Mouse (Mus musculus) lung, adult 2 months (tissue): ENCODE measurements at regions not wholly inside any gene's neighbourhood (a gene's known extent, or its start where the extent isn't known, plus 50 kb on each side); places are given as distances from the start of the nearest gene placed in this dataset.

ENCODE experiments used
- DNase-seq: peaks from one replicate; pipeline ENCODE4 v3.0.0; 2022
- H3K4me1 ChIP-seq: fragments of 200-500 bp; 2 replicates; pipeline ENCODE4 v1.6.1; 2011; ENCODE audit warnings: low read length; ENCODE audit not compliant: control insufficient read depth, insufficient read depth
- H3K4me3 ChIP-seq: fragments of 200-500 bp; replicated peaks from 2 replicates; pipeline ENCODE3; 2011; ENCODE audit warnings: low read depth, mild to moderate bottlenecking, control low read depth, low read length; ENCODE audit errors: extremely low read depth
- CTCF ChIP-seq: fragments of 200-500 bp; IDR thresholded peaks from 2 replicates; pipeline ENCODE4 v1.5.1; 2011; ENCODE audit warnings: mild to moderate bottlenecking, low read length, control low read depth; ENCODE audit not compliant: insufficient read depth
- POLR2A ChIP-seq: fragments of 200-500 bp; IDR thresholded peaks from 2 replicates; pipeline ENCODE4 v1.6.1; 2011; ENCODE audit warnings: low read depth, mild to moderate bottlenecking, control low read depth, low read length, borderline replicate concordance; ENCODE audit errors: extremely low read depth
- WGBS: fragments of 180-500 bp; shearing (Covaris S2); methylation state at CpG from one replicate; pipeline ENCODE4 v1.1.7; 2018; 5-methylcytosine and 5-hydroxymethylcytosine counted together

DNA sequence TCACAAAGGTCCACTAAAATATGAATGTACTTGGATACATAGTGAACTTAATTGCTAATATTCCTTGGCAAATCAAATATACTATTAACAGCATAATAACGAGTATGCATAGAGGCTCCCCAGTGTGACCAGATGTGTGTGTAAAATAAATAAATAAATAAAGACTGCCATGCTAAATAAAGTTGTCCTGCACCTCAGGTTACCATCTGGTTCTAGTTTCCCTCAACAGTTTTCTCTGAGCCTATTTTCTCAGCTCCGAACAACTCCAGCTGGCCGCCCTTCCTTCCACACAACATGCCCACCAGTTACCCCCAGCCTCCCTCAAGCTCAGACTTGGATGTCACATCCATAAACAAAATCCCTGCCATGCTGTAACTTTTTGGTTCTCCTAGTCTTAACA lies 253.8 kb upstream of the Tbx18 start:
- WGBS: 76% methylated on average over 3 of the region's 3 CpGs
- TF ChIP-seq CTCF (no peak), POLR2A (no peak)
- Histone ChIP-seq H3K4me1 (no peaks in the 10 kb centered on the region), H3K4me3 (no peak overlapping the region)
- no peak for DNase-seq

DNA sequence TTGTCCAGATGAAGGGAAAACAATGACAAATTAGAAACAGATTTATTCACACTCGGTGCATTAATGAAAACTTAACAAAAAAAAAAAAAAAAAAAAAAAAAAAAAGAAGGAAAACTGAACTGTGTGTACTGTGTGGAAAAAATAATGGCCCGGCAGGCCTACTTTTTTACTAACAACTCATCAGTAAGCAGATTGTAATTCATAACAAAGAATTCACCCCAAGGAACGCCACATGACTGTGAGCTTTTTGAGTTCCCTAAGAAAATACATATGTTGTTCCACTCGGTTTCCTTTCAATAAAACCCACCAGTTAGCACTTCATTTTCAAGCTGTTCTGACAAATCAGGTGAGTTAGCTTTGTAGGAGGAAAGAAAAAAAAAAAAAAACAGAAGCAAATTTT lies 254.4 kb upstream of the Tbx18 start:
- no peak for DNase-seq
- TF ChIP-seq POLR2A: no peak
- TF ChIP-seq CTCF: no peak
- no peaks in the 10 kb centered on the region for H3K4me1 ChIP-seq
- H3K4me3 ChIP-seq: no peak overlapping the region
- 65% methylated on average over 4 of the region's 4 CpGs for WGBS

DNA sequence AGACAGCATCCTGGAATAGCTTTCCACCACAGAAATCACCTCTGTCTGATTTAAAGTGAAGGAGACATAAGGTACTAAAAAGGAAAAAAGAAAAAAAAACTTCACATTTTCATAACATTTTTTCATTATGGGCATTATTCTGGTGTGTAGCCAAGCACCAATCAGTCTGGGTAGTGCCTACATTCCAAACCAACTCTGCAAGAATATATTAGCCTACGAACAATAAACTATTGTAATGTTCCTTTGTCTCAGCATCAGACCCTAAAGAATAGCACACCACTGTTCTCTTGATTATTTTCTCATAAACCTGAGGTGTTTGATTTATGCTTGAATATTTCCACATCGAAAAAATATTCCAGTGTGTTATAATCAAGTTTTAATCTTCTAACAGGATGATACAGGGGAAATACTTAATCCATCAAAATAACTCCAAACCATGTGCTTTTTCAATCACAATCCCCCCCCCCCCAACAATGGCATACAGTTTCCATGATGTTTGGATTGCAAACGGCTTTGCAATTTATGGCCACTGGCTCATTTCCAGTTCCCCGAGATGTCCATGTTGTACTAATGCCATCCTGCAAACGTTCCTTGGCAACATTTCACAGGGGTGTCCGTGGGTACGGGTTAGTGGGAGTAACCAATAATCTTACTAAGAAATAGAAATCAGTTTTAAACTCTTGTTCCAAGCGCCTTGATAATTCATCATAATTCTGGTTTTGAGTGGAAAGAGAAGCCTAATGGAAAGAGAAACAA lies 275.1 kb upstream of the Tbx18 start:
- Histone ChIP-seq H3K4me3 (no peak overlapping the region), H3K4me1 (no peaks in the 10 kb centered on the region)
- no peak for DNase-seq
- 71% methylated on average over 8 of the region's 8 CpGs for WGBS
- TF ChIP-seq CTCF: no peak
- no peak for TF ChIP-seq POLR2A

DNA sequence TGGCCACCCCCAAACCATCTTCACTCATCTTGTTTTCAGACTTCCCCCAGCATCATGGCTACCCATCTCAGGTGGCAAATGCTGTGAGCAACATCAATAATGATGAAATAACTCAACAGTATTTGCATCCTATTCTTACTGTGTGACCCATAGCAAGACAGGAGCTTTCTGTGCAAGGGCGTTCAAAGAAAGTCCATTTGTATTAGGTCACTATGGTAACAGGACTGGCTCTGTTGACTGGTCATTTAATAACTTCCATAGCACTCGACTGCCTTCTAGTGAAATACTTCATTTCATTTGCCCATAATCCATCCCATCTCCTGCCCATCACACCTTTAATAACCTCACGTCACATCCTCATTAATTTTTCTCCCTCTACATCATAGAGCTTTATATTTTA lies 292.7 kb upstream of the Tbx18 start:
- H3K4me3 ChIP-seq: no peak overlapping the region
- 69% methylated on average over 3 of the region's 3 CpGs for WGBS
- no peaks in the 10 kb centered on the region for H3K4me1 ChIP-seq
- TF ChIP-seq POLR2A: no peak
- TF ChIP-seq CTCF: no peak
- DNase-seq: no peak

DNA sequence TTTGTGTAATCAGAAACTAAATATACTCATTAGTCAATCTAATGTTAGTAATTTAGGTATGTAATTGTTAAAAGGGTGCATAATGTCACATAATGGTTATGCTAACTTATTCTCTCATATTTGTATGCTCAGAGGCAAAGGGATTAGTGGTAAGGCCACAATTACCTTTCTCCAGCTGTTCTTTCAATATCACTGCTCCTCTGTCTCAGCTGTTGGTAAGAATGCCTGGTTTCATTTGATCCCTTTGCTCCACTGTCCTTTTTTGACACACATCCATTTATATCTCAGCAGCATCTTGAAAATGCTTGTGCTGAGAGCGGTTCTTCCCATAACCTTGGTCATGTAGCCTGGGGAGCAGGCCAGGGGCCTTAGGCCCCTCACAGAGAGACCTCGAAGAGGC lies 294.9 kb upstream of the Tbx18 start:
- 70% methylated on average over 2 of the region's 2 CpGs for WGBS
- Histone ChIP-seq H3K4me3 (no peak overlapping the region), H3K4me1 (no peaks in the 10 kb centered on the region)
- TF ChIP-seq POLR2A (no peak), CTCF (no peak)
- DNase-seq: no peak

DNA sequence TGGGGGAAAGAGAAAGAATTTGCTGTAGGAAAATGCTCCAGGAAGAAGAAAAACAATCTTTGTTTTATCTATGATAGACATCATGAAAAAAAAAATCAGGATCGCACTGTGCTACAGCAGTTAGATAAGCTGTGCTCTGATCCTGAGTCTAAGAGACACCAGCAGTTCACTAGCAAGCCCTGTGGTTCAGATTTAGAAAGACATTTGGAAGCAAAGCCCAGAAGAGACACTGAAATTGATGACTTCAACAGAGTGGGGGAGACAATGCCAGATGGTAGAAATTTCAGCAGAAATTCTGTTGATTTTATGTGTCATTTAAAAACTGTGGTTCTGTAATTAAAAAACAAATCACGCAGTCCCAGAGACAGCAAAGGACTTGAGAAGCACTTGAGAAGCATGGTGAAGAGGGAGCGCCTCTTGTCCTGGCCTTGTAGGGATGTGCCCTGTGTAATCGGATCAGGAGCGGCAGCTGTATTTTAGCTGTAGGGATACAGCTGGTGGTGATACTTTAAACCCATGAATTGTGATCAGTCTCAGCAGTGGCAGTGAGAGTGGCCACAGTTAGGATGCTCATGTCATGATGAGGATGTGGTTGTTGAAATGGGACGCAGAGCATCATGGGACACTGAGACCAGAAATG lies 296.4 kb upstream of the Nt5e start:
- WGBS: 81% methylated on average over 6 of the region's 6 CpGs
- no peak for DNase-seq
- Histone ChIP-seq H3K4me1 (no peaks in the 10 kb centered on the region), H3K4me3 (no peak overlapping the region)
- TF ChIP-seq CTCF (no peak), POLR2A (no peak)

DNA sequence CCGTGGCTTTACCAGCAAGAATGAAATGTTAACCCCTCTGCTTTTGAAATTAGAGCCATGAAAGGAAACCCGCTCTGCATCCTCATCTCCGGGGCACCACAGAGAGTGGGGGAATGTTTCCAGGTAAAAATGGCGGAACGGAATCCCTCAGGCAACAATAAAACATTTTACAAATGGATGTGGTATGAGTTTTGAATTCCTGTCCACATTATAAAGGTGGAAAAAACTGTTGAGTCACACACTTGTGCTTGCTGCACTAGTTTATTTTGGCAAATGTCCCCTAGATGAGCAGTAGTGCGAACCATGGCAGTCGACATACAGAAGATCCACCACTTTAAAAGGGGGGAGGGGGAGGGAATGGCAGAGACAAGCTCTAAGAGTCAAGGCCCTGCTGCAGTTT lies 289.4 kb upstream of the Nt5e start:
- no peak for DNase-seq
- 81% methylated on average over 7 of the region's 7 CpGs for WGBS
- H3K4me3 ChIP-seq: no peak overlapping the region
- no peaks in the 10 kb centered on the region for H3K4me1 ChIP-seq
- TF ChIP-seq POLR2A (no peak), CTCF (no peak)

DNA sequence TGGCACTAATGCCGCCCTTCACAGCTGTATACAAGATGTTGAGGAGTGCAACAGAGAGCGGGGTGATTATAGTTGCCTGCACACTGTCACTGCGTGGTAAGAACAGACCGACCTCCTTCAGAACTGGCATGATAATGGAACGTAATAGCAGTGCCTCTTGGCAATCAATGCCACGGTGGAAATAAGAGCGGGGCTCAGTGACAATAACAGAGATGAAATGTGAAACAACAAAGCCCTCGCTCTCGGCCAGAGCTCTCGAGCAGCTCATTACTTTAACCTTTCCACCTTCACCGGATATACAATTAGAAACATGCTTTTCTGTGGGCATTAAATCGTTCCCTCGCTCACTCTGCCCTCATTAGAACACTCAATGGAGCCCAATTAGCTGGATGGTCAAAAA lies 277.7 kb upstream of the Nt5e start:
- no peak for DNase-seq
- no peaks in the 10 kb centered on the region for H3K4me1 ChIP-seq
- no peak overlapping the region for H3K4me3 ChIP-seq
- 62% methylated on average over 13 of the region's 13 CpGs for WGBS
- no peak for TF ChIP-seq CTCF
- TF ChIP-seq POLR2A: no peak

DNA sequence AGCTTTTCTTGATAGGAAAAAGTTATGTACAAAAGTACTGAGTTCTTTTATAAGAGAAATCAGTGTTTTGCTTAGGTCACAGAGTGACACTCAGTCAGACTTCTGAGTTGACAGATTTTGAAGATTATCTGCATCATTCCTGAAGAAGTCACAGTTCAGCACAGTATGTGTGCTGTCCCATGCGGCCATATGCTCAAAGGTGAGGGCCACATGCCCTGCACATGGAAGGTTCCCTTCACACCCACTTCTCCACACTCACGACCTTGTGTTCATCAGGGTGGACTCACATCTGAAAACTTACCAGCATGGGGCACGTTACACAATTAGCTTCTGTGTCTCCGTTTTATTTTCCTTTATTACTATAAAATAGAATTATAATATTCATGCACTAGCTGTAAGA lies 277.2 kb upstream of the Nt5e start:
- DNase-seq: no peak
- TF ChIP-seq POLR2A: no peak
- TF ChIP-seq CTCF: no peak
- 80% methylated on average over 4 of the region's 4 CpGs for WGBS
- H3K4me1 ChIP-seq: no peaks in the 10 kb centered on the region
- no peak overlapping the region for H3K4me3 ChIP-seq

DNA sequence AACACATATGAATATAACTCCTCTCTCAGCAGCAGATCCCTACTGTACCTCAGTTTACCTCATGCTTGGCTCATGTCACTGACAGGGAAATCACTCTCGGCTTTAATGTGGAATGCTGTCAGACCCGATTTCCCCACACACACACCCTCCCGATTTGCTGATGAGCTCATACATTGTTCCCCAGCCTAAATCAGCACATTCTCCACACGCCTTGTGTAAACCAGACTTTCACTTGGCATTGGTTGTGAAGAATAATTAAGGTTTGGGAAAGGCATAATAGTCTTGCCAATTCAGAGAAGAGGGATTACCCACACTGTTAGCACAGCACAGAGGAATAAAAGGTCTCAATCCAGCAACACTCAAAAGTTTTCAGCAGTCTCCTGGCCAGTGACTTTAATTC lies 268.4 kb upstream of the Nt5e start:
- Histone ChIP-seq H3K4me1 (no peaks in the 10 kb centered on the region), H3K4me3 (no peak overlapping the region)
- 36% methylated on average over 4 of the region's 4 CpGs for whole genome bisulfite sequencing
- TF ChIP-seq POLR2A (no peak), CTCF (no peak)
- no peak for DNase-seq
